In the genomic region with DNA sequence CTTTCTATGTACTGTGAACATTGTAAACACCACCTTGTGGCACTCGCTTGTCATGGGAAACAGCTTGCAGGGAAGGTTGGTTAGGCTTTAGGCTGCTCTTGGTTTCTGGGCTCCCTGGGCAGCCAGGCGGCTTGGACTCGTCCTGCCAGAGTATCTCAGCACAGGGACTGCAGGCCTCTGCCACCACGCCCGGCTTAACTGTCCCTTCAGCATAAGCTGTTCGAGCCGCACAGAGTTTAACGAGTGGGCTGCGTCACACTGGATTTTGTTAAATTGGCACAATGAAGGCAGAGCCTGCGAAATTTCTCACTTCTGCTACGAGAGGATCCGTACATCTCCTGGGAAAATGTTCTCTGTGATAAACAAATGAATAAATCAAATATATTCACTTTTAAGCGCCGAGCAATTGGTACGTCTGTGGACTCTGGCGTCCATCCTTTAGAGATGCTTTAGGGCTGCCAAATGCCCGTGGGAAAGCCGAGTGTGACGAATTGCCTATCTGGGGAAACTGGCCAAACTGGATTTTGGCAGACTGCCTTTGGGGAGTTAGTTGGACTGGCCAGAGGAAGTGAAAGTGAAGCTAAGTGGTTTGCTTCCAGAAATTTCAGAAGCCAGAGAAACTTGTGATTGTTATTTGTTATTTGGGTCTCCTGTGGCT, we compare ENCODE assay signal across 8 mouse cellular contexts.
DNase-seq lines count a peak whose midpoint lies in the region; ATAC-seq and TF ChIP-seq lines count a peak whose summit lies in the region.

No protein-coding gene starts in this region.

- H3K27ac ChIP-seq in bone marrow macrophage, adult 2 months (ENCODE audit: insufficient read depth, low read depth, low read length): peak overlapping the region; percentile 96
- no peak overlapping the region; the same call in 1 of the 2 replicates for H3K27ac ChIP-seq in kidney, embryonic 14.5 days (ENCODE audit: low read depth, low read length)

- H3K4me3 ChIP-seq in bone marrow macrophage, adult 2 months (ENCODE audit: insufficient read depth, low read length): peak overlapping the region; percentile 57
- H3K4me3 ChIP-seq in kidney, embryonic 14.5 days (ENCODE audit: low read length): no peak overlapping the region

- H3K36me3 ChIP-seq in kidney, embryonic 14.5 days (ENCODE audit: control insufficient read depth, insufficient read depth, low read length): no peaks in the 10 kb centered on the region

- ATAC-seq in kidney, embryonic 14.5 days (ENCODE audit: low FRiP score, low TSS enrichment): no peak
- no peak for ATAC-seq in megakaryocyte-erythroid progenitor cell, adult 5-6 weeks (replicated peaks; ENCODE audit: low FRiP score, low TSS enrichment, poor library complexity, severe bottlenecking)

- peaks cover 15% of the 10 kb centered on the region for H3K4me1 ChIP-seq in bone marrow macrophage, adult 2 months (ENCODE audit: control insufficient read depth, insufficient read depth, low read length)
- peaks cover 21% of the 10 kb centered on the region for H3K4me1 ChIP-seq in kidney, embryonic 14.5 days (ENCODE audit: control insufficient read depth, insufficient read depth, low read length)

- peak; percentile 14 to 61 for DNase-seq in frontal cortex, adult 2 months (ENCODE audit: extremely low spot score in 1 of 2, low spot score in 1 of 2)
- no peak for DNase-seq in frontal cortex, postnatal 14 days (ENCODE audit: low spot score in 2 of 2)
- peak; percentile 53 to 68 for DNase-seq in gastrocnemius, postnatal 4 days (ENCODE audit: low spot score in 2 of 2)
- DNase-seq in lung, adult 18-20 months: peak; percentile 72 to 77
- peak; percentile 56 for DNase-seq in ovary, postnatal 36 days (ENCODE audit: low spot score)

- H3K9ac ChIP-seq in kidney, embryonic 14.5 days (ENCODE audit: low read depth, low read length): no peak overlapping the region

- H3K4me2 ChIP-seq in kidney, embryonic 14.5 days (replicated peaks; ENCODE audit: low read depth, low read length): peak overlapping the region; percentile 15; the same call in 1 of the 2 replicates

- 0 out of 2 replicates have a peak, but pooled peaks cover 2% of the 10 kb centered on the region for H3K9me3 ChIP-seq in kidney, embryonic 14.5 days (ENCODE audit: control insufficient read depth, low read length)

- no peaks in the 10 kb centered on the region for H3K27me3 ChIP-seq in kidney, embryonic 14.5 days (ENCODE audit: control insufficient read depth, insufficient read depth, low read length)

- no peak for TF ChIP-seq POLR2A in bone marrow macrophage, adult 2 months (IDR thresholded peaks at IDR 0.05; ENCODE audit: borderline replicate concordance, low read depth, low read length)

- 49% methylated on average over 19 of the region's 19 CpGs for WGBS in kidney, embryonic 14.5 days

- 0 out of 2 replicates have a peak, but pooled peaks have one; percentile 13 for TF ChIP-seq CTCF in bone marrow macrophage, adult 2 months (IDR thresholded peaks at IDR 0.05; ENCODE audit: low read depth, low read length)

Comparison
In these comparisons a context has a peak if more than half of its experiments do, and no peak if none do; other contexts are left out.
1. DNase-seq: peak in frontal cortex, adult 2 months (2 of 2), gastrocnemius, postnatal 4 days (2 of 2), lung, adult 18-20 months (2 of 2) and ovary, postnatal 36 days (single experiment); none in frontal cortex, postnatal 14 days (0 of 2).